In the genomic region with DNA sequence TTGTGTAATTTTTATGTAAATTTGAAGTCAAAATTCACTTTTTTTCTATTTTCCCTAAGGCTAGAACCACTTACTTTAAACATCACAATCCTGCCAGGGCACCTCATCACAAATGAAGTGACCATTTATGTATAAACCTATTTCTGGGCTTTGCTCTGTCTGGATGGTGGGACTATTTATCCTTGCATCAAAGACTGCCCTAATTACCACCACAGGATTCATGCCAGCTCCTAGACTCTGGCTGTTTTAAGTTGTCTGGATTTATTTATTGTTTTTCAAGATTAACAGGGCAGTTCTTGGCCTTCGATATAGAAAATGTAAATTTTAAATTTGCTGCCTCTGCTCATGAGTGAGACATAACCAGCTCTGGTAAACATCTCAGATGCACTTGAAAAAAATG, we compare ENCODE assay signal across 31 mouse cellular contexts. TPM values are rescaled to one million over a fixed set of nuclear protein-coding genes. Genes with fewer than 3 reads are reported as not detected.
"Had no signal": no experiment of that assay in that cellular context is flagged by ENCODE, and none has a peak within 500 bp of the region (broad histone marks: within the 10 kb centered on the region; RNA-seq: fewer than 3 reads in every experiment).

No protein-coding gene starts in this region.

- DNase-seq: gastrocnemius, adult 2 months; gastrocnemius, postnatal 10 days; gastrocnemius, postnatal 25 days; heart, adult 18-20 months; heart, postnatal 10 days; heart, postnatal 4 days; kidney, adult 18-20 months; kidney, adult 8-10 months; kidney, postnatal 10 days; kidney, postnatal 25 days; kidney, postnatal 4 days; liver had no signal

- H3K9me3 ChIP-seq: heart, embryonic 10.5 days; hindbrain, embryonic 10.5 days; hindbrain, embryonic 12.5 days; intestine, embryonic 15.5 days; limb, embryonic 10.5 days; limb, embryonic 12.5 days had no signal

- H3K27me3 ChIP-seq: heart, embryonic 12.5 days; intestine, embryonic 15.5 days; limb, embryonic 12.5 days had no signal

- H3K4me2 ChIP-seq: heart, embryonic 12.5 days; hindbrain, embryonic 12.5 days; hindbrain, embryonic 14.5 days; intestine, embryonic 15.5 days; limb, embryonic 12.5 days; liver, embryonic 11.5 days had no signal

- H3K4me3 ChIP-seq: gastrocnemius, adult 2 months; heart, embryonic 10.5 days; heart, embryonic 12.5 days; hindbrain, embryonic 10.5 days; hindbrain, embryonic 12.5 days; intestine, embryonic 15.5 days; layer of hippocampus, adult 2 months; left cerebral cortex, adult 2 months; limb, embryonic 10.5 days; limb, embryonic 12.5 days had no signal

- H3K36me3 ChIP-seq: heart, embryonic 10.5 days; heart, embryonic 12.5 days; hindbrain, embryonic 10.5 days; hindbrain, embryonic 12.5 days; intestine, embryonic 15.5 days; limb, embryonic 10.5 days; limb, embryonic 12.5 days had no signal

- ATAC-seq: hindbrain, embryonic 16.5 days; inflammation-experienced regulatory T-cells, adult 6 months; intestine, embryonic 15.5 days; intestine, postnatal 0 days had no signal

- H3K27ac ChIP-seq: gastrocnemius, adult 2 months; heart, embryonic 10.5 days; hindbrain, embryonic 10.5 days; hindbrain, embryonic 12.5 days; hindbrain, embryonic 14.5 days; intestine, embryonic 15.5 days; layer of hippocampus, adult 2 months; left cerebral cortex, adult 2 months; limb, embryonic 10.5 days; limb, embryonic 12.5 days had no signal

- H3K9ac ChIP-seq: heart, embryonic 12.5 days; hindbrain, embryonic 12.5 days; hindbrain, embryonic 14.5 days; intestine, embryonic 15.5 days; limb, embryonic 12.5 days had no signal

- H3K4me1 ChIP-seq: heart, embryonic 10.5 days; heart, embryonic 12.5 days; intestine, embryonic 15.5 days; limb, embryonic 10.5 days; limb, embryonic 12.5 days had no signal

RNA-seq across cellular contexts. Expression of gene Spata16, which starts 6.7 kb away (rescaled TPM):
- polyA plus RNA-seq: heart, embryonic 10.5 days; heart, embryonic 12.5 days; heart, embryonic 14.5 days; heart, embryonic 16.5 days; hindbrain, embryonic 10.5 days; hindbrain, embryonic 12.5 days; hindbrain, embryonic 14.5 days; hindbrain, embryonic 16.5 days; inflammation-experienced regulatory T-cells, adult 6 months; intestine, embryonic 15.5 days; intestine, postnatal 0 days; kidney, embryonic 14.5 days; kidney, embryonic 16.5 days; limb, embryonic 10.5 days; limb, embryonic 12.5 days; limb, embryonic 14.5 days; liver, embryonic 11.5 days had no signal
